Mouse (Mus musculus) right cerebral cortex, postnatal 36 days (tissue): ENCODE measurements at regions not wholly inside any gene's neighbourhood (a gene's known extent, or its start where the extent isn't known, plus 50 kb on each side); places are given as distances from the start of the nearest gene placed in this dataset.
A peak's percentile ranks its signal among the peaks of the same experiment; 100 is the strongest.

Experiments used
- DNase-seq, 2 experiments: peaks; one replicate each; pipeline ENCODE4 v3.0.0; 2022; ENCODE audit warnings: low spot score in 2 of 2, mixed read lengths in 1 of 2

DNA sequence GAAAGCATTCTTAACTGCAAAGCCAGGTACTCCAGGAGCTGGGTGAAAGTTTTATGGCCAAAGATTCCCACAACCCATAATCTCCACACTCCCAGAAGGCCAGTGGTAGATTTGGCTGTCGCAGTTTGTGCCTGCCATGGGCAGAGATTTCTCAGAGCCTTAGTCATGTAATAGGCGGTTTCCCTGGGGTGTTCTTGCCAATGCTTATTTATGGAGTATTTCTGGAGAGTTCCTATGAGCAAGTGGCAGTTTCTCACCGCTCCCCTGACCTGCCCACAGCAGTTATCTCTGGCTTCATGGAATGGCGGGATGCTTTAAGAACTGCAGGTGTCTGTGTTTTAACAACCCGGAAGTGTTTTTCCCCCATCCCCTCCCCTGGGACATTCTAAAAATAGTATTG is 179.8 kb downstream of the 4933412E24Rik start:
- DNase-seq: no peak

DNA sequence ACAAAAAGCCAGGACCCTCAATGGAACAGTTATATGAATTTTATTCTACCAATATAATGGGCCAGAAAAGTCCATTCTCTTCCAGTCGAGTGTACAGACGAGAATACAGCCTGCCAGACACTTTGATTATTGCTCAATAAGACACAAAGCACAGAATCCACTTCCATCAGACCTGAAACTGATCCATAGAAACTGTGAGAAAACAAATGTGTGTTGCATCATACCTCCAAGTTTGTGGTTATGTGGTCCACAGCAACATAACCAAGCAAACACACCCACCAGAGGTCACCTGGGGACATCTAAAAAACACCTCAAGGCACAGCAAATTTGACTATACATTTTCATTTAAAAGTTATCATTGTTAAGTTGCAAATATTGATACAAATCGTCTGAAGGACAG is 183.2 kb downstream of the 4933412E24Rik start:
- DNase-seq: no peak

DNA sequence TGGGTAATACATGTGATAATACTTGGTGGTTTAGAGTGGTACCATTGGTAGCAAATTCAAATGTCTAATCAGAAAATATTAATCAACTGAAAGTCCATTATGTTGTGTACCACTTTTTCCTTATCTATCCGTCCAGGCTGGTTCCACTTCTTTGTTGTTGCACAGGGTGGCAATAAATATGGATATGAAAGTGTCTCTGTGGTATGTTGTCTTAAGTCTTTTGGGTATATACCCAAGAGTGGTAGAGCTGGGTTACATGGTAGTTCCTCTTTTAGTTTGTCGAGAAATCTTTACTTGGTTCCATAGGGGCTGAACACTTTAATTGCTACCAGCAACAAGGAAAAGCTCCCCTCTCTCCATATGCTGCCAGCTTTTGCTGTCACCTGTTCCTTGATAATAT is 184.9 kb downstream of the 4933412E24Rik start:
- DNase-seq: no peak

DNA sequence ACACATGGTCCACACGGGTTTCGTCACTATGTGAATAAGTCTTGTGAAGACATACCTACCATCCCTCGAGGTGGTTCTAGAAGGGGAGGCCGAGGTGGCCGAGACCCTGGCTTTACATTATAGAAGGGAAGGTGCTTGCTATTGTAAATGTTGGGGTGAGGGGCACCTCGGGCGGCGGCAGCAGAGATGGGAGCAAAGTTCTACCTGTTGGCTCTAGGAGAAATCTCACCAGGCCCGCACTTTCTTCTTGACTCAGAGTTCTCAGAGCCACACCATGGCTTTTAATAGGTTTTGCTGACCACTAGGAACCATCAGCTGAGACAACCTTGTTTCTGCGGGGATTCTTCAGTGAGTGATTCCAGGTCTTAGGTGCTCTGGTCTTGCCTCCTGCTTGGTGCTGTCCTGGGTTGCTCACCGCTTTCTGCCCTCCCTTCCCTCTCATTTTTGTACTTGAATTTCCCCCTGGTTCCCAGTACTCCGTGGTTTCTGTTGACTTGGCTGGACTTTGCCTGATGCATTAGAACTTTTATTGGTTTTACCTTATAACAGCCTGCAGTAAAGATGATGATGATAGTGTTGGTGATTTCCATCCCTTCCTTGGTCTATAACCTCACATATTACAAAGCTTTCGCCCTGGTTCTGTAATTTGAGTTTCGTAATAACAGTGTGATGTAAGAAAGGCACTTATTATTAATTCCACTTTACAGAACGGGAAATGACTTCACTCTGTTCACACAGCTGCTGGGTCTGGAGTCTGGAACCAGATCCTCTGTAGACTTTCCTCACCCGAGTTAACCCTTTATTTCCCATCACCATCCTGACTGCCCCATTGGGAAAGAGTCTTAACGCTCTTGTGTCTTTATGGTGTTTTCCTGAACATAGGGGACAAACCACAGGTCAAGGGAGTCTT is 185.6 kb downstream of the 4933412E24Rik start:
- no peak for DNase-seq

DNA sequence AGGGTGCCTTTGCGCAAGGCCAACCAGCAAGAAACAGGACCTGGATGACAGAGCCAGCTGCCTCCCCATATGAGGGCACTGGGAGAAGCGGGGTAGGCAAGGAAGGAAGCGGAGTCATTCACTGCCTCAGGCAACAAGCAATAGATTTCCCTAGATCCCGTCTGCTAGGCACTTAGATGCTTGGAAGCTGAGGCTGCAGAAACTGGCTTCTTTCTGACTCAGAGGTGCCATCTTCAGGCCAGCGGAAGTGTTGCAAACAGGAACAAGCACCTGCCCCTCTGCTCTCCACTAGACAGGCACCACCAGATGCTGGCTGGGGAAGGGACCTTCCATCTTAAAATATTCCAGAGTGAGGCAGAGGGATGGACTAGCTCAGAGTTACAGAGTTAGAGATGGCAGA is 188.0 kb downstream of the 4933412E24Rik start:
- DNase-seq: peak; percentile 70 to 72

DNA sequence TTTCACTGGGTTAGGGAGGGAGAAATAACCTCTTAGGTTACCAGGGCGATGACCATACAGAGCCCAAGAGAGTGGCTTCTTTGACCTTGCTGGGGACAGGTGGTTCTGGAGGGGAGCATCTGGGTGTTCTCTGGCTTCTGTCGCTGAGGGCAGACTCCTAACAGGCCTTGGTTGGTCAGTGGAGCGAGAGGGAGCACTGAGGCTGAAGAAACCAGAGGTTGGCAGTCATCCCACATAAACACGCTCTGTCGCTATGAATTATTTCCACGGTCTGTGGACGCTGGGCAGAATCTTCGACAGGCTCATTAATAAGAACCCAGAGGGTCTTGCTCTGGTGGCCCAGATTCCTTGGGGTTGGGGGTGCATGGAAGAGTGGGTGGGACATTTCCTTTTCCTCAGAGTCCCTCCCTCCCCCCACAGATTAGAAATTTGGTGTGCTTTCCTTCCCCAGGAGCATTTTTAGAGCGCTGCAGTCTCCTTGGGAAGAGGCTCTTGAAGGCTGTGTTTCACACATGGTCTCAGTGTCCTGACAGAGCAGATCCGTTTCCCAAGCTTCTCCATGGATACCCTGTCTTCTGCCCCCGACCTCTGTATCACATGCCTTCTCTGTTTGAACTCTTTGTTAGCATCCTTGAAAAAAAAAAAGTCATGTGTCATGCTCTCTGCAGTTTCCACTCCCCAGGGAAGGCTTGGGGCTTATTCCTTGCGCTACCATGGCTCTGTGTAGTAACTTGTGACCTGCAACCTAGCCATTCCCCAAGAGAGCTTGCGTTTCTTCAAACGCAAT is 190.1 kb downstream of the 4933412E24Rik start:
- DNase-seq: no peak

DNA sequence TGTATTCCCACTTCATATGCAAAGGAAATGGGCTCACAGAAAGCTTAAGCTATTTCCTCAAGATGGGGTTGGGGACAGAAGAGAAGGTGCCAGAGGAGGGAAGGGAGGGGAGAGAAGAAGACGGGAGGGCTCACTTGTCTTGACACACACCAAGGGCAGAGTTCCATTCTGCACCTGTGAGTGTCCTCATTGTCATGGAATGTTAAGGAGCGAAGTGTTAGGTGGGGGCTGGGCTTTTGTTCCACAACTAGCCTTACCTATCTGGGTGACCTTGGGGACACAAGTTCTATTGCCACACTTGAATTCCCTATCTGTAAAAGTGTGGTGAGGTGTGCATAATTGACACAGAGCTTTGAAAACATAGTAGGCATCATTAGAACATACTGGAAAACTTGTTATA is 192.5 kb downstream of the 4933412E24Rik start:
- no peak for DNase-seq

DNA sequence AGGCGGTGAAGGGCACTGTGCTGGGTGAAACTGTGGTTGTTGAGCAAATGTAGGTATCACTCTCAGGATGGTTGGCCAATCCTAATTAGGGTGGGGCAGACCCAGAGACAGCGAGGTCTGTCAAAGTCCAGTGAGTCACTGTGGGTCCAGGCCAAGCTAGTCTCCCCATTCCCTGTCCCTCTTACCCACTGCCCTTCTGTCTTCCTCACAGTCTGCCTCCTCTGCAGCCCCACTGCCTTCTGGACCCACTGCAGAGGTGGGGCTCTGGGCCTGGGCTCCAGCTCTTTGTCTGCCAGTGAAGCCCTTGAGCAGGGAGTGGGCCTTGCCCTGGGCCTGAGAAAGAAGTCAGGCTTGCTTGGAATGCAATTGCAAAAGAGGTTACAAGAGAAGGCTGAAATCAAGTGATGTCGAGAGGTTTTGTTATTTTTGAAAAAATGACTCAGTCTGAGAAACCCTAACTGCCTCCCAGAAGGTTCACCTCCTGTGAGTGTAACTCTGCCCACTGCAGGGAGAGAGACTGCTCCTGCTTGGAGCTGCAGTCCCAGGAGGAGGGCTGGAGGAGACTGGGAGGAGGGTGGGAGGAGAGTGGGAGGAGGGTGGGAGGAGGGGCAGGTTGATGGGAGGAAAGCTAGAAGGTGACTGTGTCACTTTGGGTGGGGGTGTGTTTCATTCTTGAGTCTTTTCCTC is 193.3 kb downstream of the 4933412E24Rik start:
- DNase-seq: no peak

DNA sequence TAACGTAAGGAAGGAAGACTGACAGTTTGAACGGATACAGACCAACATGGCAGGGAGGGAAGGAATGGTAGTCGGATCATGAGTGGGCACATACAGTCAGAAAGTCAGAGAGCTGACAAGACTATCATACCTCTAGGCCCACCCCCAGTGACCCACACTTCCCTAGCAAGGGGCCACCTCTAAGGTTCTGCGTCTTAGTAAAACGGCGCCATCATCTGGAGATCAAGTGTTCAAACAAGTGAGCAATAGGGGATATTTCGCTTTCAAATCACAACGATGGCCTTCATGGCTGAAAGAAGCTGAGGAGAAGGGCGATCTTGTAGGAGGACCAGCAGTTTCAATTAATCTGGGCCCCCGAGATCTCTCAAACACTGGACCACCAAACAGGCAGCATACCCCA is 196.1 kb downstream of the 4933412E24Rik start:
- DNase-seq: no peak

DNA sequence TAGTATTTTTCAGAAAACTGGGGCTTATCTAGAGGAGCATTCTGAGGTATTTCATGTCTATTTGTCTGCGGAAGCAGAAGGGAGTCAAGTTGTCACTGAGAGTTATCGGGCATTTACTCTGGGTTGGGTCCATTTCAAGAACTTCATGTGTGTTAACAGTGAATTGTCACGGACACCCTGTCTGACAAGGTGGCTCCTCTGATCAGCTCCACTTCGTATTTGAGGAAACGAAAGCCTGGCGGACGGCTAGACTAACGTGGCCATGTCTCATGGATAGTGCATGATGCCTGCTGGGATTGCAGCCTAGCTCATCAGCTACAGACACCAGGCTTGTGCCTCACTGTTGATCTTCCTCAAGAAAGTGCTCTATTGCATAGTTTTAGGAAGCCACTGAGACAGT is 200.4 kb downstream of the 4933412E24Rik start:
- DNase-seq: no peak

DNA sequence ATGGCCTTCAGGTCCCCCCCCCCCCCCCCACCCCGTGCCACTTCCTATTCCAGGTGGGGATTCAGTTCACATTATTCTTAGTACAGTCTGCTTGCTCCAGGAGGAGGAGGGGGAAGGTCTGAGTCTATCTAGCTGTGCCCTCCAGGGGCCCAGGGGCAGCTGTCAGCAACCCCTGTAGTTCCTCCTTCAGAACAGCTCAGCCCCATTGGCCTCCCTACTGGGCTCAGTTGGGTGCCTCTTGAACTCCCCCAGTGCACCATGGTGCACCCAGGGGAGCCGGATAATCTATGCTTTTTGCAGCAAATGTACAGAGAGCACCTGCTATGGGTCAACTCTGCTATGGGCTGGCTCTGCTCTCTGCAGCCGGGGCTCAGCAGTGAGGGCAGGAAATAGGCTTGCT is 204.8 kb downstream of the 4933412E24Rik start:
- DNase-seq: no peak

DNA sequence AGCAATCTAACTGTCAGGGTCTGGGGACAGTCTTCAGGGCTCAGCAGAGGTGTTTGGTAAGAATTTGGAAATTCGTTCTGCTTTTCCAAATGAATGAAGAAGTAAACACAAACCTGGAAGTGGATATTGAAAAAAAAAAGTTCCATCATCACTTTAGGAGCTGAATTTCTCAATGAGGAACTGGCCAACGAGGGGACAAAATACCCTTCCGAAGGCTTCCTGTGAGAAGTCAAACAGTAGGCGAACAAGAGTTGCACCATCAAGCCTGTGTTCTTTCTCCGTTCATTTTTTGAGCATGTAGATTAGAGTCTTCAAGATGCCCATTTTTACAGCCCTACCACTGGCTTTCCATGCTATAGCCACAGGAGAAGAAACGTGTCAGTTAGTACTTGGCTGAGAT is 207.1 kb downstream of the 4933412E24Rik start:
- DNase-seq: no peak

DNA sequence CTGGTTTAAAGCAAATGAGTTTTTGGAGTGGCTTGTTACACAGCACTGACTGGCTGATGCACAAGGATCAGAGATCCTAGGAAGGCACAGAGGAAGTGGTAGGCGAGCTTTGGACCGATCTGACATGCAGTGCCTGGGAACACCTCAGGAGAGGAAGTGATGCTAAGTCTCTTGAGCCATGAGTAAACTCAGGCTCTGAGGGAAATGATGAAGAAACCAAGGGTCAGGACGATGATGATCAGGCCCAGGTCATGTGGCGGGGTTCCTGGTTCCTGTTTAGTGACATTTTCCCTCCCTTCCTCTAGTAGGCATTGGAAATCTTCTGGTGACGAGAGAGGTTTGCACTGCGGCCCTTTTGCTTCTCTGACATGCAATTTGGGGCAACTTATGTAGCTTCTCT is 208.7 kb downstream of the 4933412E24Rik start:
- no peak for DNase-seq

DNA sequence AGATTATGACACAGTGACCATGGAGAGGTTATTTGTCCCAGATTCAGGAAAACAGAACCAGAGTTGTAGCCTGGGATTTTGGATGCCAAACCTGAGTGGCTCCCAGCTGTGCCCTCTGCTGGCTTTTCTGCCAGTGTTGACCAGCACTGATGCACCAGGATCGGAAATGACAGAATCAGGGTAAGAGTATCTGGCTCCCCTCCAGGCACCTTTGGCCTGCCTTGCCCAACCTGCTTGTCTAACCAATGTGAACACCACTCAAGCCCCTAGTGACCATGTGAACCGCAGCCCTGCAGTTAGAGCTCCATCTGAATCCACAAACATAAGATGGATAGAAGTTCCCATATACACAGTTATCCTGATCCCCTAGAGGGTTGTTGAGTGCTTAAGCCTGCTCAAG is 210.6 kb downstream of the 4933412E24Rik start:
- no peak for DNase-seq

DNA sequence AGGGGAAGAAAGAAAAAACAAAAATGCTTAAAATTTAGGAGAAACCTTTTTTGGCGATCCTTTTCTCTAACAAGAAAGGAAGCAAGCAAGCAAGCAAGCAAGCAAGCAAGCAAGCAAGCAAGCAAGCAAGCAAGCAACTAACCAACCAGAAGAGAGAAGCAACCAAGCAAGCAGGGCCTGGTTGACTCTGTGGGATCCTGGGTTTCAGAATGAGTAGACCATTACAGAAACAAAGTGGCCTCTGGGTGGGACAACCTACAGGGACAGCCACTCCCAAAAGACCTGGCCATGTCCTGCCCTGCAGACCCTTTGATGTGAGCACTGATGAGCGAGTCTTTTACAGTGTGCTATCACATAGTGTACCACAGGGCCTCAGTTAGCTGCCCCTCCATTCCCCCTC is 211.6 kb downstream of the 4933412E24Rik start:
- DNase-seq: no peak

DNA sequence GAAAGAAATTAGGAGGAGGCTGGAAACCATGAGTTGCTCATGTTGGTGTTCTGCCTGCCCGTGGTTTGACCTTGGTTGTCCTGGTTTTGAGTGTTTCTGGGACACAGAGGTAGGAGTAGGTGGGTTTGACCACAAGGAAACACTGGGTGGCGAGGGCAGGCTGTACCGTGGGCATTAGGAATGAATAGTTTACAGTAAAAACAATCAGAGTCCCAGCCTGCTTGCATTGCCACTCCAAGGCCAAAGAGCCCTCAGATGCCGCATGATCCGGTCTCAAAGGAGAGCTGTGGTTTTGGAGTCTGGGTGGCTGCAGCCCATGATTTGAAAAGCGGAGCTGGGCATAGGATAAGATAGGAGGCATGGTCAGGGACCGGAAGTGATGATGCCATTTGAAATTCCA is 212.0 kb downstream of the 4933412E24Rik start:
- no peak for DNase-seq

DNA sequence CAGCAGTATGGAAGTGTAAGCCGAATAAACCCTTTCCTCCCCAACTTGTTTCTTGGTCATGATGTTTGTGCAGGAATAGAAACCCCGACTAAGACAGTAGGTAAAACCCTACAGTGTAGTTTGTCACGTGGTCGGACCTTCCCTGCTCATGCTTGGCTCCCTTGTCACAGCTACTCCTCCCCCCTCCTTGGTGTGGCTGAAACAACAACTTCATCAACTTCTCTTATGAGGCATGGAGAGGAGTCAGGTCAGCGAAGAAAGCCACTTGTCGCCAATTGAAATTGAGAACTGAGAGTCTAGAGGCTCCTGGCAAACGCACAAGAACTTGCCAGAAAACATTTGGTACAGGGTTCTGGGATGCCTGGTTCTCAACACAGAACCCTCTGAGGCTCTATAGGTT is 214.1 kb downstream of the 4933412E24Rik start:
- no peak for DNase-seq

DNA sequence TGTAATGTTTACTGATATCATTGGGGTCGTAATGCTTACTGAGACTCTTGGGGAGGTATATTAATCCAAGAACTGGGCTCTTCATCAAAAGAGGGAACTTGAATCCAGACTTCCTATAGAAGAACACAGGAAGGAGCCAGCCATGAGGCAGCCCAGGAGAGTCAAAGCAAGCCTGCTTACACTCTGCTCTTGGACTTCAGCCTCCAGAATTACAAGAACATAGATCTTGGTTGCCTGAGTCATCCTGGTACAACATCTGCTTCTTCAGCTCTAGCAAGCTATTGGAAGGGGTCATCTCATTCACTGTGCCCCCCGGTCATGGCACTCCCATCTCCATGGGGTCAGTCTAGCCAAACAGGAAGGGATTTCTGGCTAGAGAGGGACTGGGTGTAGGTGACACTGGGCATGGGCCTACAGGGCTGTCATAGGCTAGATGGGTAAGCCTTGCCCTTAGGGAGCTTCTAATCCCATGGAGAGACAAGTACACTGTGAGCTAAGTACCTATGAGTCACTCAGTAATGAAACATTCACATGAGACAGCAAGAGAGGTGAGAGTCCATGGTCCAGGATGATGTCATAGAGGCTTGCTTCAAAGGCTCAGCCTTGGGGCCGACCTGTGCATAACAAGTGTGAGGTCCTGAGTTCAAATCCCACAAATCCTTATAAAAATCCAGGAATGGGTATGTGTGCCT is 217.1 kb downstream of the 4933412E24Rik start:
- no peak for DNase-seq

DNA sequence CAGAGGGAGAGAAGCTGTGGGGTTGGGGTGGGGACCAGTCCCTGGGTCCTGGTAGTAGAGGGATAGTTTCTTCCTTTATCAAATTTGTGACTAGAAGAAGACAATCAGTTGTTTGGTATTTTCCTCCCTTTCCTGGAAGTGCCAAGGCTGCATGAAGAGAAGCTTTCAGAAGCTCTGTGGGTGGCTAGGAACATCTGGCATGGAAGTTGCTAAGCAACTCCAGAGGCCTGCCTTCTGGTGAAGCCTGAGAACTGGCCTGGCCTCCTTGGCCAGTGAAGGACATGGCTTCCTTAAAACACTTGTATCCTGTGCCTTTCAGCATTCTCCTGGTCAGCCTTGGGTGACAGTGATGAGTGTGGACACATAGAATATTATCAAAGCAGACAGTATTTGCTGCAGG is 217.9 kb downstream of the 4933412E24Rik start:
- peak in 1 of 2 experiments; percentile 14 for DNase-seq

DNA sequence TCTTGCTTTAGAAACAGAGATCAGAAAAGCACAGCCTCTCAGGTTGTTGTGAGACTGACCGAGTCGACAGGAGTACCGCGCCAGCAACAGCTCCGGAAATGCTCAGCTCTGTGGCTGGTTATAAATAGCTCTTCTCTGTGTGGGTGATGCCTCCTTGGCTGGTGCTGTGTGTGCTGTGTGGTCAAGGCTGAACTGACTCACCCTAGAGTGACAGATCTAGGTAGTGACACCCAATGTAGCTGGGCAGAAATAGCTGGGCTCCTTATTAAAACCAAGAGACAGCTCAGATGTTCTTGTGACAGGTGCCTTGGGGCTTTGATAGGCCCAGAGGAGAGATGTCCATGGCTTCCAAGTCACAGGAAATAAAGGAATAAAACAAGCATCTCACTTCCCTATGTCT is 220.7 kb downstream of the 4933412E24Rik start:
- peak; percentile 13 to 49 for DNase-seq

DNA sequence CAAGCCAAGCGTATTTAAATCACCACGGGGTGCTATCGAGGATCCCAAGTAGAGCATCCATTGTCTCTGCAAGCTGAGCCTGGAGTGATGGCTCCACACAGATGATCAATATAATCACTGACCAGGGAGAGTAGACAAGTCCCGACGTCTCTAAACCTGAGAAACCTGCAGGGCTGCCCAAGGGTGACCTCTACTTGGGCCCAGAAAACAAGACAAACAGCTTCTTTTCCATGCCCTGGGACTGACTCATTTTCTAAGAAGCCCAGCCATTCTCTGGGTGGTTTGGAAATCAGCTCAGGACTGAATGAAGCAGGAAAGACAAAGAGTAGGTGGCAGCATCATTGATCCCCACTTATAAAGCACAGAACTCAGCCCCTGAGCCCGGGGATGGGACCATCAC is 221.5 kb downstream of the 4933412E24Rik start:
- no peak for DNase-seq
